Mouse (Mus musculus) embryonic facial prominence, embryonic 15.5 days (tissue): ENCODE measurements around the gene Cdk10. TPM values are rescaled to one million over a fixed set of nuclear protein-coding genes. Genes with fewer than 3 reads are reported as not detected.
"Not testable (repeated sequence)": the region's sequence is repeated elsewhere in the genome, so short reads cannot be mapped to it uniquely, and the experiment has no call there.

ENCODE experiments used
- ATAC-seq: fragments of 200-750 bp; cut with Nextera tagmentation; 2 replicates; pipeline ENCODE4 v1.8.0; 2017; ENCODE audit warnings: low read depth, moderate TSS enrichment; ENCODE audit not compliant: insufficient number of reproducible peaks, low FRiP score, low TSS enrichment
- H3K27ac ChIP-seq: fragments of 300-500 bp; sonication (generic); replicated peaks from 2 replicates; pipeline ENCODE4 v1.5.1; 2015; ENCODE audit warnings: mild to moderate bottlenecking, inconsistent platforms
- H3K27me3 ChIP-seq: fragments of 300-500 bp; sonication (generic); 2 replicates; pipeline ENCODE4 v1.6.1; 2015; ENCODE audit warnings: inconsistent platforms
- H3K36me3 ChIP-seq: fragments of 300-500 bp; sonication (generic); 2 replicates; pipeline ENCODE4 v1.6.1; 2015; ENCODE audit warnings: mild to moderate bottlenecking, inconsistent platforms
- H3K4me1 ChIP-seq: fragments of 300-500 bp; sonication (generic); 2 replicates; pipeline ENCODE4 v1.6.1; 2015; ENCODE audit warnings: inconsistent platforms
- H3K4me2 ChIP-seq: fragments of 300-500 bp; sonication (generic); replicated peaks from 2 replicates; pipeline ENCODE4 v1.6.1; 2015; ENCODE audit warnings: mild to moderate bottlenecking, inconsistent platforms
- H3K4me3 ChIP-seq: fragments of 300-500 bp; sonication (generic); replicated peaks from 2 replicates; pipeline ENCODE4 v1.5.1; 2015; ENCODE audit warnings: mild to moderate bottlenecking, inconsistent platforms
- H3K9ac ChIP-seq: fragments of 300-500 bp; sonication (generic); 2 replicates; pipeline ENCODE4 v1.6.1; 2015; ENCODE audit warnings: inconsistent platforms
- H3K9me3 ChIP-seq: fragments of 300-500 bp; sonication (generic); replicated peaks from 2 replicates; pipeline ENCODE4 v1.6.1; 2016; ENCODE audit warnings: inconsistent platforms
- WGBS: fragments of 180-500 bp; shearing (Covaris S2); methylation state at CpG from one replicate; pipeline ENCODE4 v1.1.7; 2015; 5-methylcytosine and 5-hydroxymethylcytosine counted together
- polyA plus RNA-seq: library from polyadenylated mRNA; unstranded; fragments of >200 nt; fragmentation: Nextera tagmentation; extraction: Ambion mirVana; gene quantifications from 2 replicates; pipeline ENCODE4 v1.2.1, GENCODE M21; 2015

Gene Cdk10
- polyA plus RNA-seq, 1 experiment from 2014 or later = 36.2 TPM

DNA sequence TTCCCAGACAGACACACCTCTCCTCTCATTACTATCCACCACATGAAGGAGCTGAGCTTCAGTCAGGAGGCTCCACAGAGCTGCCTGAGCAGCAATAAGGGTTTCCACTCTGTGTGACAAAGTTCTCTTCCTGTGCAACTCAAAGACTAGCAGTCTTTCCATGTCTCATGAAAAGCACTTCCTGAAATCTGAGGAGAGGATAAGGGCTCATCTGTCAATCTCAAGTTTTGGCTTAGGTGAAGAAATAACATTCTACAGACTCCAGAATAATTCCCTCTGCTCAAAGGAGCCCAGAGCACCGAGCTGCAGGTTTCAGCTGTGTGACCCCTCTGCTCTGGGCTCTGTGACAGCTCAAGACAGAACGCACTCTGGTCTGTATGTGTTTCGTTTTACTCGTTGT is 28.3 kb downstream of the Cdk10 start:
- peaks cover 36% of the 10 kb centered on the region for H3K4me1 ChIP-seq
- peak overlapping the region; percentile 99; the same call in 1 of the 2 replicates for H3K9ac ChIP-seq
- no peaks in the 10 kb centered on the region for H3K27me3 ChIP-seq
- H3K4me3 ChIP-seq = peak overlapping the region; percentile 94
- H3K36me3 ChIP-seq = peaks cover 51% of the 10 kb centered on the region
- no peaks in the 10 kb centered on the region for H3K9me3 ChIP-seq
- no peak for ATAC-seq
- H3K4me2 ChIP-seq = peak overlapping the region; percentile 78
- H3K27ac ChIP-seq = peak overlapping the region; percentile 87
- 37% methylated on average over 4 of the region's 4 CpGs for WGBS

DNA sequence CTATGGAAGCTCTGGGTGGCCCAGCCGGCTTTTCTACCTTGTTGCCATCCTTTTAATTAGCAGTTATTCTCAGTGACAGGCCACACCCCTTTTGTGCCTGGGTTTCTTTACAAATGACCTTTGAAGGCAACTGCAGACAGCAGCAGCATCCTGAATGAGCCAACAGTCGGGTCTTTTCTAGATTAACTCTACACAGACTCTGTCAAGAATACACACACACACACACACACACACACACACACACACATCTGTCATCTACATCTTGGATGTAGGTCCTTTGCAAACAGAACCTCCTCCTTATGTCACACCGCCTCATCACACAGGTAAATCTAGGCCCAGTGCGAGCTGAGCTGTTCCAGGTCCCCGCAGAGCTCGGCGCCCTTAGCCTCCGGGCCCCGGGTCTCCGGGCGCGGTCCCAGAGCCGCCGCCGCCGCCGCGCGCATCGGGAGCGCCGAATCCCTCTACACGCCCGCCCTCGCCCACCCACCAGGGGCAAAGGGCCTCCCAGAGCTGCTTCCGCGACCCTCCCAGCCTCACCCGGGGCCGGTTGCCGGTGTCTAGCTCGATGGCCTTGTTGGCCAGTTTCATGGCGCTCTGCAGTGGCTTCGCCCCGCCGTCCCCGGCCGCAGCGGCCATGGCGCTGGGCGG is 28.9 kb downstream of the Cdk10 start:
- no peaks in the 10 kb centered on the region for H3K27me3 ChIP-seq
- peak overlapping the region; percentile 94 for H3K4me3 ChIP-seq
- H3K27ac ChIP-seq = peak overlapping the region; percentile 87
- peaks cover 51% of the 10 kb centered on the region for H3K36me3 ChIP-seq
- peak overlapping the region; percentile 78 for H3K4me2 ChIP-seq
- ATAC-seq = peak; percentile 24
- under 1% methylated on average over 40 of the region's 40 CpGs for WGBS
- peaks cover 36% of the 10 kb centered on the region for H3K4me1 ChIP-seq
- no peaks in the 10 kb centered on the region for H3K9me3 ChIP-seq
- H3K9ac ChIP-seq = peak overlapping the region; percentile 99

- under 1% methylated on average over 99 of the region's 99 CpGs for WGBS
- H3K36me3 ChIP-seq = peaks cover 52% of the 10 kb centered on the region
- peak within 1 kb of the TSS; percentile 78 for H3K4me2 ChIP-seq
- peak within 1 kb of the TSS; percentile 94 for H3K4me3 ChIP-seq
- peak within 1 kb of the TSS; percentile 87 for H3K27ac ChIP-seq
- H3K9me3 ChIP-seq = no peaks in the 10 kb centered on the region
- H3K4me1 ChIP-seq = peaks cover 36% of the 10 kb centered on the region
- no peaks in the 10 kb centered on the region for H3K27me3 ChIP-seq
- peak; percentile 94 for ATAC-seq
- H3K9ac ChIP-seq = peak within 1 kb of the TSS; percentile 99
These were observed 29.6 kb downstream of the Cdk10 start, which contains the start of the genes Zfp276 and Vps9d1 for GRCm38 (mm10) chr8:123254099-123254885. Gene Zfp276, plus strand, starts transcription at chr8:123254195. Gene Vps9d1, minus strand, starts transcription at chr8:123254348.

DNA sequence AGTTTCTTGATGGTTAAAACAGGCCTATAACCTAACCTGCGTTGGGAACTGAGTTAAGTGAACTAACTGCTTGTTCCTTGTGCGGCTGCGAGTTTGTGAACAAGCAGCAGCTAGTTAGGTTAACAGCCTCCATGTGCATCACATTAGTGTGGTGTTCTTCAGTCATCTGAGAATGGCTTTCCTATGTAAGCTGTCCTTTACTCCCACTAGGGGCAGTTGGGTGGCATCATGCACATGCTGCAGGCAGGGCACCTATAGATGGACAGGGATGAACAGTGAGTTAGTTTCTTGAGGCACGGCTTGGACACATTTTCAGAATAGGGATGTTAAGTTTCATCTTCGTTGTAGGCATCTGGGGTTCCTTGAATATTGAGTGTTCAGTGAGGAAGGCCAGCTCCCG is 30.5 kb downstream of the Cdk10 start:
- peaks cover 36% of the 10 kb centered on the region for H3K4me1 ChIP-seq
- ATAC-seq = no peak
- no peak overlapping the region for H3K27ac ChIP-seq
- no peaks in the 10 kb centered on the region for H3K9me3 ChIP-seq
- peak overlapping the region; percentile 78 for H3K4me2 ChIP-seq
- peaks cover 52% of the 10 kb centered on the region for H3K36me3 ChIP-seq
- 51% methylated on average over 6 of the region's 6 CpGs for WGBS
- peak overlapping the region; percentile 99 for H3K9ac ChIP-seq
- H3K4me3 ChIP-seq = peak overlapping the region; percentile 94
- no peaks in the 10 kb centered on the region for H3K27me3 ChIP-seq

DNA sequence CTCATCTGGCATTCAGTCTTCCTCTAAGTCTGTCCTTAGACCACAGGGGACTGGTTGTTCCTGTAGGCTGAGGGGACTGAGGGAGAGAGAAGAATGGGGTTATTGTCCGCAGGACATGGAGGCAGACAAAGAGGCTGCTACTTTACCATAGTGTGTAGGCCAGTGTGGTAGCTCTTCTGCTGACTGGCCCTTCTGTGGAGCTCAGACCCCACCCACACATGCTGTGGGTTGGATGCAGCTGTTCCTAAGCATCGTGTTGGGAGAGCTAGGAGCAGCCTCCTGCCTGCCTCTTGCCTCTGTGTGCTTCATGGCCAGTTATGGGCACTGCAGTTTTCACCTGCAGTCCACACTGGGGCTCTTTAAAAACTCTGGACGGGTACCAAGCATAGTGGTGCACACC is 32.5 kb downstream of the Cdk10 start:
- H3K36me3 ChIP-seq = peaks cover 53% of the 10 kb centered on the region

GRCm38 (mm10) chr8:123257593-123257992 is 33.0 kb downstream of the Cdk10 start:
- H3K4me2 ChIP-seq, H3K27ac ChIP-seq, H3K9me3 ChIP-seq, ATAC-seq, H3K9ac ChIP-seq, H3K27me3 ChIP-seq, H3K4me3 ChIP-seq: not testable (repeated sequence)
- peaks cover 32% of the 10 kb centered on the region for H3K4me1 ChIP-seq
- WGBS = 88% methylated on average over 8 of the region's 8 CpGs
- H3K36me3 ChIP-seq = peaks cover 55% of the 10 kb centered on the region

More for the DNA sequence above, 32.5 kb downstream of the Cdk10 start:
- Histone ChIP-seq H3K4me2 (no peak overlapping the region), H3K9me3 (no peaks in the 10 kb centered on the region), H3K4me3 (no peak overlapping the region), H3K9ac (no peak overlapping the region), H3K27me3 (no peaks in the 10 kb centered on the region), H3K27ac (no peak overlapping the region), H3K4me1 (peaks cover 35% of the 10 kb centered on the region)
- WGBS = 54% methylated on average over 3 of the region's 3 CpGs
- ATAC-seq = no peak

- no peaks in the 10 kb centered on the region for H3K27me3 ChIP-seq
- H3K27ac ChIP-seq = no peak overlapping the region
- no peak overlapping the region for H3K4me2 ChIP-seq
- peaks cover 71% of the 10 kb centered on the region for H3K36me3 ChIP-seq
- H3K9ac ChIP-seq = no peak overlapping the region
- ATAC-seq = 0 out of 2 replicates have a peak, but pooled peaks have one; percentile 11
- H3K4me3 ChIP-seq = no peak overlapping the region
- H3K9me3 ChIP-seq = no peaks in the 10 kb centered on the region
- no peaks in the 10 kb centered on the region for H3K4me1 ChIP-seq
- 75% methylated on average over 14 of the region's 14 CpGs for WGBS
These were observed 43.4 kb downstream of the Cdk10 start for GRCm38 (mm10) chr8:123267926-123268656.

- Histone ChIP-seq H3K36me3 (peaks cover 42% of the 10 kb centered on the region), H3K9me3 (no peaks in the 10 kb centered on the region), H3K27ac (no peak overlapping the region), H3K4me3 (no peak overlapping the region), H3K9ac (no peak overlapping the region), H3K27me3 (no peaks in the 10 kb centered on the region), H3K4me2 (no peak overlapping the region), H3K4me1 (no peaks in the 10 kb centered on the region)
- ATAC-seq = no peak
- 88% methylated on average over 10 of the region's 10 CpGs for WGBS
These were observed 46.5 kb downstream of the Cdk10 start for GRCm38 (mm10) chr8:123271147-123271546.

DNA sequence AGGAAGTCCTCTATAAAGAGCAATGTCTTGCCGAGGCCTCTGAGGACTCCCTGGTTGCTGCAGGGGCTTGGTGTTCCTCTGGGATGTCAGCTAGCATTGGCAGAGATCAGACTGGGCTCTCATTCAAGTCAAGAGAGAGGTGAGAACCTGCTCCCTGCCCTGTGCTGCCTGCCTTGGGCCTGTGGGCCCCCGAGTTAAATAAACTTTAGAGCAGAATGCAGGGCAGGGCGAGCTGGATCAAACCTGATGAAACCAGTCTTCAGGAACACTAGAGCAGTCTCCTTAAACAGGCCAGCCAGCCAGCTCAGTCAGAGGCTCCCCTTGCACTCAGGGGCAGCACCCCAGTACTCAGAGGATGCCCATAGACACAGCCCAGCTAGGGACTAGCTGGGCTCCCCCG is 47.3 kb downstream of the Cdk10 start:
- Histone ChIP-seq H3K27me3 (no peaks in the 10 kb centered on the region), H3K27ac (no peak overlapping the region), H3K4me3 (no peak overlapping the region), H3K36me3 (peaks cover 35% of the 10 kb centered on the region), H3K9ac (no peak overlapping the region), H3K4me2 (no peak overlapping the region), H3K9me3 (no peaks in the 10 kb centered on the region), H3K4me1 (no peaks in the 10 kb centered on the region)
- 65% methylated on average over 4 of the region's 4 CpGs for WGBS
- ATAC-seq = no peak

DNA sequence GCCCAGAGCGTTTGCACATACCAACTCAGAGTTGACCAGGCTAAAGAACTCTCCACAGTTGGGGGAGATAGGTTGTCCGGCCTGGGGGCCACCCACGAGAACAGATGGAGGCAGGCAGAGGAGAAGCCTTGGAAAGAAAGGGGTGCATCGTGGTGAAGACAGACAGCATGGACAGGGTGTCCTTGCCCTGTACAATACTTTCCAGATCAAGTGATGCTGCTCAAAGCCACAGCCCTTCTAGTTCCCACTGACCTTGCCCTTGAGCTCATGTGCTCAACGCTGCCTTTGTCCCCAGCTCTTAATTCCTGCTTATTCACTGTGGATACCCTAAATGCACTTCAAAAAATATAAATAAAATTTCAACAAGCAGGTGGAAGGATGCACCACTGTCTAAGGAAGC is 49.8 kb downstream of the Cdk10 start:
- 79% methylated on average over 5 of the region's 5 CpGs for WGBS
- H3K27me3 ChIP-seq = no peaks in the 10 kb centered on the region
- H3K27ac ChIP-seq = no peak overlapping the region
- H3K9ac ChIP-seq = no peak overlapping the region
- H3K4me3 ChIP-seq = no peak overlapping the region
- H3K36me3 ChIP-seq = peaks cover 10% of the 10 kb centered on the region
- H3K4me2 ChIP-seq = no peak overlapping the region
- no peak for ATAC-seq
- no peaks in the 10 kb centered on the region for H3K4me1 ChIP-seq
- no peaks in the 10 kb centered on the region for H3K9me3 ChIP-seq

- no peaks in the 10 kb centered on the region for H3K27me3 ChIP-seq
- H3K4me1 ChIP-seq = no peaks in the 10 kb centered on the region
- no peak overlapping the region for H3K27ac ChIP-seq
- no peak overlapping the region for H3K4me2 ChIP-seq
- no peak overlapping the region for H3K4me3 ChIP-seq
- H3K9me3 ChIP-seq = no peaks in the 10 kb centered on the region
- peaks cover 3% of the 10 kb centered on the region for H3K36me3 ChIP-seq
- no peak for ATAC-seq
- WGBS = 91% methylated on average over 12 of the region's 12 CpGs
- H3K9ac ChIP-seq = no peak overlapping the region
These were observed 50.5 kb downstream of the Cdk10 start for GRCm38 (mm10) chr8:123275096-123275495.
